Mouse (Mus musculus): ENCODE measurements around the gene Asf1b.
"Not testable (repeated sequence)": the region's sequence is repeated elsewhere in the genome, so short reads cannot be mapped to it uniquely, and the experiment has no call there.

The Asf1b gene

DNA sequence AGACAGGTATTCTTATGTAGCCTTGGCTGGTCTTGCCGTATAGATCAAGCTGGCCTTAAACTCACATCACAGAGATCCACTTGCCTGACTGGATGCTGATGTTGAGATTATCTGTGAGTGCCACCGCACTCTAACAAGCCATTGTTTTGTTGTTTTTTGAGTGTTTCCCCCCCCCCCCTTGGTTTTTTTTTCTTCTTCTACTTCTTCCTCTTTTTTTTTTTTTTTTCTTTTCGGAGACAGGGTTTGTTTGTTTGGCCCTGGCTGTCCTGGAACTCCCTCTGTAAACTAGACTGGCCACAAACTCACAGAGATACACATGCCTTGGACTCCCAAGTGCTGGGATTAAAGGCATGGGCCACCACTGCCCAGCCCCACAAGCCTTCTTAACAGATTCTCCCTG, 38.7 kb downstream of the Asf1b start:
- in situ Hi-C loops (cut with MboI, MseI), result no loop called here

- in situ Hi-C loops (cut with MboI, MseI), result no loop called here
Measured at GRCm38 (mm10) chr8:83995973-83996372, 40.7 kb downstream of the Asf1b start.

DNA sequence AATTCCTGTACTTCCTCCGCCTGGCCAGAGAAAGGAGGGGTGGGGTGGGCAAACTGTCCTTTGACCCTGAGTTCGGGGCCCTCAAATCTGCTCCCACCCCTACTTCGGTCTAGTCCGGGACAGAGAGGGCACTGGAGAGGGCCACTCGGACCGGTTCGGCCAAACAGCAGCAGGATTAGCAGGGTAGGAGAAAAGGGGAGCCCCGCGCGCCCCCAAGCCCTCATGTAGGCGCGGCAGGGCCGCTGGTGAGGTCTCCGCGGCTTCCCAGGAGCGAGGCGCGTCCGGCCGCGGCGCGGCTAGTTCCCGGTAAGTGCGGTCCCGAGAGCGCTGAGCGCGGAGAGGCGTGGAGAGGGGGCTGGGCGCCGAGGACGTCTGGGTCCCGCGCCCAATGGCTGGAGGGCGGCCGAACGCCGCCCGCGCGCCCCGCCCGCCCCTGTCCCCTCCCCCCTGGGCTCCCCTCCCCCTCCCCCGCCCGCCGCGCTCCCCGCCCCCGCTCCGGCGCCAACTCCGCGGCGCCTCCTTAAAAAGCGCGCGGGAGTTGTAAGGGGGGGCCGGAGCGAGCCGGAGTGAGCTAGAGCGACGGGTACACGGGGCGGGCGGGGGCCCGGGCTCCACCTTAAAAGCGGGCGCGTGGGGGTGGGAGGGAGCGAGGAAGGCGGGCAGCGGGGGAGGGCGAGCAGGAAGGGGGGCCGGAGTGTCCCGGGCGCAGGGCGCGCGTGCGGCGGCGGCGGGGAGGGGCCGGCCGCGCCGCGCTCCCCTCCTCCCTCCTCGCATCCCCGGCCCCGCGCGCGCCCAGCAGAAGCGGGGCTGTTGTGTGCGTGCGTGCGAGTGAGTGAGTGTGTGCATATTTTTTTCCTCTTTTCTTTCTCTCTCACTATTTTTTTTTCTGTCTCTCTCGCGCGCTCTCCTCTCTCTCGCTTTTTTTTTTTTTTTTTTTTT, 41.5 kb downstream of the Asf1b start:
- in situ Hi-C loops (cut with MboI, MseI), result no loop called here

GRCm38 (mm10) chr8:83997511-83998141, 42.3 kb downstream of the Asf1b start, which contains the start of gene Samd1:
Samd1 (plus strand) TSS chr8:83997672.
- in situ Hi-C loops (cut with MboI, MseI), result no loop called here

- in situ Hi-C loops (cut with MboI, MseI), result no loop called here
Measured at GRCm38 (mm10) chr8:83998231-83999056, 43.1 kb downstream of the Asf1b start.

DNA sequence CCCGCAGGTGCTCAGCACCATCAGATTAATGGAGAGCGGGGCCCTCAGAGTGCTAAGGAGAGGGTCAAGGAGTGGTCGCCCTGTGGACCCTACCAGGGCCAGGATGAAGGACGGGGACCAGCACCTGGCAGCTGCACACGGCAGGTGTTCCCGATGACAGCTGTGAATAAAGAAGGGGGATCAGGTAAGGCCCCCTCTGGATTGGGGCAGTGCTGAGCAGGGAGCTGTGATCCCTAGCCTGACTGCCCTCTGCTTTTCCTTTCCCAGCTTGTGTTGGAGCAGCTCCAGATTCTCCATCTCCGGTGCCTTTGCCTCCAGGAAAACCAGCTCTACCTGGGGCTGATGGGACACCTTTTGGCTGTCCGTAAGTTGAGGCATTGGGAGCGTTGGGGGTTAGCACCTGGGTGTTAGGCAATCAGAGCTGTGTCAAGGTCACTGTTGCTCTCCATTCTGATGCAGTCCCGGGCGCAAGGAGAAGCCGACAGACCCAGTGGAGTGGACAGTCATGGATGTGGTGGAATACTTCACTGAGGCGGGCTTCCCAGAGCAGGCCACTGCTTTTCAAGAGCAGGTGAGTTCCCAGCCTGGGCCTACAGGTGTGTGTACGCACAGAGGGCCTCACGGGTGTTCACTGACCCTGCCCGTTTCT, 43.9 kb downstream of the Asf1b start:
- in situ Hi-C loops (cut with MboI, MseI), result no loop called here

DNA sequence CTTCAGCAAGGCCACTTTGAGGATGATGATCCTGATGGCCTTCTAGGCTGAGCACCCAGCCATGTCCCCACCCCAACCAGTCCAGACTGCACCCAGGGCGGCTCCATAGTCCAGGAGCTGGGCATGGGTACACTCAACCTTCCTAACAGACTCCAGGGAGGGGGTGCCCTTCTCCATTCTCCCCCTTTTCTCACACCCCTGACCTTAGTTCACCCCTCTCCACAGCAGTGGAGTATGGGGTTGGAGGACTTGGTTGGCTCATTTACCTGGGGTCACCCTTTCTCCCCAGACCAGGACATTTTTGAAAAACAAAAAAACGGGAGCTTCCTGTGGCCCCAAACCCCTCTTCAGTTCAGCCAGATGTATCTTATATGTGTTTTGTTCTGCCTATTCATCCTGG, 44.5 kb downstream of the Asf1b start:
- in situ Hi-C loops (cut with MboI, MseI), result loop anchor here in 1 of 2 experiments (5.0 kb wide), 1 partner anchor 103 kb away; no protein-coding TSS in a partner anchor

GRCm38 (mm10) chr8:84001281-84002000, 46.1 kb downstream of the Asf1b start, which contains the start of gene 1700067K01Rik:
1700067K01Rik (plus strand) TSS chr8:84001502.
- in situ Hi-C loops (cut with MboI, MseI), result loop anchor here in 1 of 2 experiments (5.0 kb wide), 1 partner anchor 104 kb away; no protein-coding TSS in a partner anchor

DNA sequence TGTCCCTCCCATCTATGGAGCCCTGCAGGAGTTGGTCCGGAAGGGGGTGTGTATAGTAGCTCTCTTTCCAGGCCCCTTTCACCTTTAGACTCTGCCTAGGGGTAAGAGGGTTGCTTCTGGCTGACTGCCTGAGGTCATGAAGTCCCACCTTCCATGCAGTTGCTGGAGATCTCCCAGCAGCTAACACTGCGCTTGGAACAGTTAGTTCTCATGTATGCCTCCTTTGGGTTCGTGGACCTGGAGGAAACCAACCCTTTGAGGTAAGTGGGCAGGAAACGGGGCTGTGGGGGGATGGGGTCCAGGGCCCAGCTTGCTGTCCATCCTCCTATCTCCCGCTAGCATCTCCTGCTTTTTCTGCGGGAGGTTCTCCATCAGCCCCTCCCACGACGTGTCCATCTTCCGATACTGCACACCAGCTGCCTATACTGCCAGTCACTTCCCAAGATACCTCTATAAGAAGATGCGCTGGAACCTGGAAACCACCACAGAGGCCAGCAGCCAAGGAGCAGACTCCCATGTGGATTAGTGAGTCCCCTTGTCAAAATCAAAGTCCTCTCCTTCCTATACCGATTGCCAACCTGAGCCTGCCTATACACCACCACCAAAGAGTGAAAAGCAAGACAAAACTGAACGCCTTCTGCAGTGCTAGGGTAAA, 47.8 kb downstream of the Asf1b start:
- in situ Hi-C loops (cut with MboI, MseI), result loop anchor here in 1 of 2 experiments (5.0 kb wide), 1 partner anchor 106 kb away; no protein-coding TSS in a partner anchor

- in situ Hi-C loops (cut with MboI, MseI), result loop anchor here in 1 of 2 experiments (5.0 kb wide), 1 partner anchor 106 kb away; no protein-coding TSS in a partner anchor
Measured at GRCm38 (mm10) chr8:84003612-84004246, 48.4 kb downstream of the Asf1b start.

GRCm38 (mm10) chr8:84004533-84005201, 49.4 kb downstream of the Asf1b start:
- in situ Hi-C loops (cut with MboI, MseI), result loop anchor here in 1 of 2 experiments (5.0 kb wide), 1 partner anchor 107 kb away; no protein-coding TSS in a partner anchor

DNA sequence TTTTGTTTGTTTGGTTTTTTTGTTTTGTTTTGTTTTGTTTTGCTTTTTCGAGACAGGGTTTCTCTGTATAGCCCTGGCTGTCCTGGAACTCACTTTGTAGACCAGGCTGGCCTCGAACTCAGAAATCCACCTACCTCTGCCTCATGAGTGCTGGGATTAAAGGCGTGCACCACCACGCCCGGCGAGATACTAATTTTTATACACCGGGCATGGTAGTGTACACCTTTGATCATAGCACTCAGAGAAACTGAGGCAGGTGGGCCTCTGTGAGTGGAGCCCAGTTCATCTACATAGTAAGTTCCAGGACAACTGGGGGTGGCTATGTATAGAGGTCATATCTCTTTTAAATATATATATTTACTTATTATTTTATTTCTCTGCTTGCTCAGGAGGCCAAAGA, 50.2 kb downstream of the Asf1b start:
- in situ Hi-C loops (cut with MboI, MseI), result not testable (repeated sequence)

DNA sequence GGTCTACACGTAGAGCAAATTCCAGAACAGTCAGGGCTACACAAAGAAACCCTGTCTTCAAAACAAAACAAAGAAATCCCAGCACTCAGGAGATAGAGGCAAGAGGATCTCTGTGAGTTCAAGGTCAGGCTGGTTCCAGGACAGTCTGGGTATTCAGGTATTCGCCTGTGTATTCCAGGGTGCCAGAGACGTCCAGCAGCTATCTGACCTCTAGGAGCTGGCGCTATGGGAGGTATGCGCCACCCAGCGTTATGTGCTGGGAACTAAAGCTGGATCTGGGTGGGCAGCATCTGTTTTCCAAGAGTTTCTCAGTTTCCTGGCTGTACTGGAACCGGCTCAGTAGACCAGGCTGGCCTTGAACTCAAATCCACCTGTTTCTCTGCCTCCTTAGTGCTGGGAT, 53.1 kb downstream of the Asf1b start:
- in situ Hi-C loops (cut with MboI, MseI), result no loop called here

- in situ Hi-C loops (cut with MboI, MseI), result loop anchor here in 1 of 2 experiments (10.0 kb wide), 1 partner anchor 335 kb away; no protein-coding TSS in a partner anchor
Measured at GRCm38 (mm10) chr8:84009876-84010275, 54.6 kb downstream of the Asf1b start.

DNA sequence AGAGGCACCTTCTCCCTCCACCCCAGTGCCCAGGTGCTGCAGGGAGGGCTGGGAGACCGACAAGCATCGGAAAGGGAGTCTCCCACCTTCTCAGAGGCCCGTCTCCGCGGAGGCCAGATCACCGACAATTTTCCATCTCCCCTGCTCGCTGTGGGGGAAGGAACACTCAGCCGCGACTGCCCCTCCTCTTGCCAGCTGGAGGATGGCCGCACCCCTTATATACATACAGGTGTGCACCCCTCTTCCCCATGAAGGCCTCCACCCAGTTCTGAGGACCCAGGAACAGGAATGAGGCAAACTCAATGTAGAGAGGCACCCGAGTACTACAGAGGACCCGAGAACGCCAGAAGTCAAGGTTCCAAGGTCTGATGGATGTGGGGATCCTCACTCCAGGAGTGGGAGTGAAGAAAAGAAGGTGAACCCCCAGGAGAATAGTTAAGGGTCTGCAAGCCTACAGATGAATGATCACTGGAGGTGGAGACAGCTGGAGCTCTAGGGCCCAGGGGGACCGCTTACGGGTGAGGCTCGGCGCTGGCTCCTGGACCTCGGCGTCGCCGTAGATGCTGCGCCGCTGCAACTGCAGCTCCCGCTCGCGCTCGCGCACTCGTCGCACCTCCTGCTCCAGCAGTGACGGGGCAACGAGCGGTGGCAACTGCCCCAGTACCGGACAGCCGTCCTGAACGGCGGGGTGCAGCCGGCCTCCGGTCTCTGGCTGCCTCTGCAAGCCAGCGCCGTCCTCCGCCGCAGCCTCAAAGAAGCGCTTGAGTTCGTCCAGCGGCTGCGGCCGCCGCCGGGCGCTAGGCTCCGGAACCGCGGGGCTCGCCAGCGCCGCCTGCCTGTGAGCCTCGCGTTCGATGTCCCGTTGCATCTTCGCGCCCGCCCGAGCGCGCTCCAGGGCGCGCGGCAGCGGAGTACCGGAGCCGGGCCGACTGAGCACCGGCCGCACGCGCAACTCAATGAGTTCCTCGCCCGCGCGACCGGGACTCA, 55.6 kb downstream of the Asf1b start:
- in situ Hi-C loops (cut with MboI, MseI), result loop anchor here in 1 of 2 experiments (10.0 kb wide), 1 partner anchor 334 kb away; no protein-coding TSS in a partner anchor

DNA sequence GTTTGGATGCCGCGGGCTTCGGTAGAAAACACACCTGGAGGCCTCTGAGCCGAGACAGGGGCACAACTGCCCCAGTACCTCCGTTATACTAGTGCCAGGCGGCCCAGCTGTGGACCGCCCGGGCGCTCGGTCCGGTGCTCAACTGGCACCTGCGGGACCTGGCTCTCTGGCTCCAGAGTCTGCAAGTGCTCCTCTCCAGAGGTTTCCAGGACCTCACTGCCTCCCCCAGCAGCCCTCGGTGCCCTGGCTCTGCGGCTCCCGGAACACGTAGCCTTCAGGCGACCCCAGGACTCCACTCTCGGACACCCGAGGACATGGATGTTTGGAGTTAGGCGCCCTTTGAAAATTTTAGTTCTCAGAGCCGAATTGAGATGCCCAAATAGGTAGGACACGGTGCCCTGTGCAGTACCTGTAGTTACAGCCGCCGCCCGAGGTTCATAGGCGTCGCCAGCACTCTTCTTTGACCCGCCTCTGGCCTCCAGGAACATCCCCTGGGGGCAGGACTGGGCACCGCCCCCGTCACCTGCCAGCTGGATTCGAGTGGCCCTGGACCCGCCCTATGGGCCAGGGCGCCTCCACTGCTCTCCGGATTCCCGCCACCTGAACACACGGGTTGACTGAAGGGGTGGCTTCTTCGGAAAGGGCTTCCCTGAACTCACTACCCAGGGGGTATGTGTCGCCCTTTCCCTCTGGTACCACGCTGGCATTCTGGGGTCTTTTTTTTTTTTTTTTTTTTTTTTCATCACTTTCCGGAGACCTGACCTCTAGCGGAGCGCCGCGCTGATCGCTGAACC, 56.6 kb downstream of the Asf1b start, which contains the start of gene 2210011C24Rik:
Gene 2210011C24Rik, minus strand, starts transcription at position 467 of the 794 bp plus-strand sequence.
- in situ Hi-C loops (cut with MboI, MseI), result loop anchor here in 1 of 2 experiments (10.0 kb wide), 1 partner anchor 333 kb away; no protein-coding TSS in a partner anchor

All from T-helper 17 cell (primary cell).